Mouse (Mus musculus) CD4-positive, CD25-positive, alpha-beta regulatory T cell (primary cell): ENCODE data around the gene Mdh1b. TPM values are rescaled to one million over a fixed set of nuclear protein-coding genes. Genes with fewer than 3 reads are reported as not detected.

Source experiments
- polyA plus RNA-seq: library from polyadenylated mRNA; unstranded; fragments of 100-300 nt; shearing (Covaris generic); gene quantifications from one replicate; pipeline ENCODE4 v1.2.1, GENCODE M21; 2017

Mdh1b gene
- not detected for polyA plus RNA-seq

GRCm38 (mm10) chr1:63730240-63730771 lies at the start of gene Mdh1b, which contains the start of gene Fastkd2:
Mdh1b (minus strand) TSS chr1:63730318.
Fastkd2 (plus strand) TSS chr1:63730614.

GRCm38 (mm10) chr1:63769167-63769566 lies 39.0 kb upstream of the Mdh1b start, which contains the start of gene 4933402D24Rik:
4933402D24Rik (minus strand) TSS chr1:63769267.

GRCm38 (mm10) chr1:63686827-63687226 lies 43.3 kb downstream of the Mdh1b start, which contains the start of gene Dytn:
Dytn (minus strand) TSS chr1:63686927.

Other genes starting within 250 kb of the Mdh1b start
- gene Gm39653, start 114.3 kb downstream of the Mdh1b start, polyA plus RNA-seq = not detected
- gene Dytn, start 43.4 kb downstream of the Mdh1b start, polyA plus RNA-seq = not detected
- 32.7 TPM for gene Fastkd2, start 296 bp upstream of the Mdh1b start, polyA plus RNA-seq
- 0.10 TPM for gene 4933402D24Rik, start 38.9 kb upstream of the Mdh1b start, polyA plus RNA-seq